Mouse (Mus musculus) heart, postnatal 0 days (tissue): ENCODE measurements around the gene Usp25.

Experiments
- CTCF ChIP-seq: IDR thresholded peaks from 2 replicates; pipeline ENCODE4 v1.5.1; 2016; ENCODE audit warnings: antibody characterized with exemption, control low read depth, low read depth
- EP300 ChIP-seq: IDR thresholded peaks from 2 replicates; pipeline ENCODE4 v1.6.1; 2016; ENCODE audit warnings: antibody characterized with exemption, low read depth

- TF ChIP-seq CTCF: no peak
- no peak for TF ChIP-seq EP300
Observed at GRCm38 (mm10) chr16:77095017-77095551, 81.6 kb downstream of the Usp25 start.
